Mouse (Mus musculus) thymus, postnatal 25 days (tissue): ENCODE results near the gene Isy1.

Source experiments
- DNase-seq: peaks from one replicate; pipeline ENCODE4 v3.0.0; 2022

Isy1 gene

DNA sequence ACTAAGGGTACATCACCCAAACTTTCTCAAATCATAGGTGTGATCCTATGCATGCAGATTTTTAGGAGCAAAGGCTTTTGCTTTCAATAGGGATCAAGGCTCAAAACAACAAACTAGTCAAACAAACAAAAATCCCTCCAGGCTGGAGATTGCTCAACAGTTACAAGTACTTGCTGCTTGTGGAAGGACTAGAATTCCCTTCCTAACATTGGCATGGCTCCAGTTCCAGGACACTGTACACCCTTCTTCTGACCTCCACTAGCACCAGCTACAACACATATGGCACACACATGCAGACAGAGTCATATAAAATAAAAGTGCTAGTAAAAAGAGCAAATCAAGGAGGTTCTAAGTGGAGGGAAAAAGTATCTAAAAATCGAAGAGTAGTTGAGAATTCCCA is 8.2 kb upstream of the Isy1 start:
- DNase-seq = no peak

- no peak for DNase-seq
Observed at GRCm38 (mm10) chr6:87845031-87845695, 6.6 kb upstream of the Isy1 start.

GRCm38 (mm10) chr6:87842254-87842653 is 3.7 kb upstream of the Isy1 start:
- peak; percentile 30 for DNase-seq

DNA sequence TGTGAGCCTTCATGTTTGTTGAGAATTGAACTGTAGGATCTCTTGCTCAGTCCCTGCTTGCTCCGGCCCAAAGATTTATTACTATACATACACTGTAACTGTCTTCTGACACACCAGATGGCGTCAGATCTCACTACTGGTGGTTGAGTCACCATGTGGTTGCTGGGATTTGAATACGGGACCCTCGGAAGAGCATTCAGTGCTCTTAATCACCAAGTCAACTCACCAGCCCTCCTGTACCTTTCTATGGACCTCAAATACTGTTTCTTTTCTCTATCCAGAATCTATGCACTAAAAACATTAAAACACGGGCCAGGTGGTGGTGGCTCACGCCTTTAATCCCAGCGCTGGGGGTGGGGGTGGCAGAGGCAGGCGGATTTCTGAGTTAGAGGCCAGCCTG is 3.0 kb upstream of the Isy1 start:
- no peak for DNase-seq

DNA sequence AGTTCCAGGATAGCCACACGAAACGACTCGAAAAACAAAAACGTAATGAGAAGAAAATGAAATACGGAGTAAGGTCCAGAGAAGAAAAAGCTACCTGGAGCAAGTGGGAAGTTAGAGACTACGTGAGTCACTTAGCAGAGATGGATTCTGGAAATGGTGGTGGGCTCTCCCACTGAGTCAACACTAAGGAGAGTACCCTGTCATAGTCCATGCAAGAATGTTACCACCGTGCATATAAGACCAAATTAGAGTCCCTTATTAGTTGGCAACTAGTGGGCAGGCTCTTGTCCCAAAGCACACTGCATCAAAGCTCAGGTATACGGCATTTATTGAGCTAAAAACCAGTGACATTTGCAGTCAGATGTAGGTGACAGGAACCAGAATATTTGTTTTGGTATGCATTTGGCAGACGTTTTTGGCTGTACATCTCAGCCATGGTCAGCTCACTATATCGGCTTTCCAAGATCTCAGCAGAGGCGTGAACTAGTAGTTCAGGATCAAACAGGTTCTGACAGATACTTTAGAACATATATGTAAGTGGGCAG is 1.3 kb upstream of the Isy1 start:
- DNase-seq = no peak

DNA sequence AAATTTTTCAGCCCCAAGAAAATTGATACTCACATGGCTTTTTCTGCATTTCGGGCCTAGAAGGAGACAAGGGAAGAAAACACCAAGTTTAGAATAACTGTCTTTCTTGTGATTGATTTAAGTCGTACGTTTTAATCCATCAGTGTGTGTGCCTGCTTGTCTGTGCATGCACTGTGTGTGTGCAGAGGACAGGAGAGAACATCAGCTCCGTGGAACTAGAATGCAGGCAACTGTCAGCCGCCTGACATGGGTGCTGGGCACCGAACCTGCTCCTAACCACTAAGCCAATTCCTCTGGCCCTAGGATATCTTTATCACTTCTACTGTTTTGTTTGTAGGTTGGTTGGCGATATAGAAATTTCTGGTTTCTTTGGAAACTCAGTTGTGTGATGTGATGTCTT is 2.9 kb downstream of the Isy1 start, which contains the start of gene Gm45140:
TSS of gene Gm45140 (minus strand) at position 101 of the 400 bp plus-strand sequence.
- no peak for DNase-seq

GRCm38 (mm10) chr6:87820366-87820765 is 18.2 kb downstream of the Isy1 start:
- DNase-seq = no peak

DNA sequence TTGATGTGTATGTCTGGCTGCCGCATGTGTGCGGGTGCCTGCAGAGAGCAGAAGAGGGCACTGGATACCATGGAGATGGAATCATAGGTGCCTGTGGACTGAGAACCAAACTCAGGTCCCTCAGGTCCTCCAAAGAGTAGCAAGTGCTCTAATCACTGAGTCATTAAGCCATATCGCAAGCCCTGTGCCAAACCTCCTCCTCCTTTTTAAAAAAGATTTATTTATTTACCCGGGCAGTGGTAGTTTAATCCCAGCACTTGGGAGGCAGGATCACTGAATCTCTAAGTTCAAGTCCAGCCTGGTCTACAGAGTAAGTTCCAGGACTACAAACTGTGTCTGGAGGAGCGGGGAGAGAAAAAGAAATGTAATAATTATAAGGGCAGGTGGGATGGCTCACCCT is 24.1 kb downstream of the Isy1 start:
- DNase-seq = no peak

DNA sequence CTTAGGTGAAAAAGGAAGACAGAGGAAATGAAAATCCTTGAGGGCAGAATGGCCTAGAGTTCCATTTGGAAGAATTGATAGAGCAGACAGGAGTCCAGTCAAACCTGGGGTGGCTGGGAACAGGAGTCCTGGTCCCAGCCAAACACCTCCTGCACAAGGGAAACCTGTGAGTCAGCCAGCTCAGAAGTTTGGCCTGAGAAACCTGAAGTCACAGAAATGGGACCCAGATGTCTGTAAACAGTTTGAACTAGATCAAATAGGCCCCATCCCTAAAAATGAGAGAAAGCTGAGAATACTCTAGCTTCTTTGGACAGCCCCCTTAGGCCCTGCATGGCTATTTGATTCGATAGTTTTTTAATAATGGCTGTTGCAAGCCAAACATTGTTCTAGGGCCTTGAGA is 25.9 kb downstream of the Isy1 start:
- DNase-seq = no peak

DNA sequence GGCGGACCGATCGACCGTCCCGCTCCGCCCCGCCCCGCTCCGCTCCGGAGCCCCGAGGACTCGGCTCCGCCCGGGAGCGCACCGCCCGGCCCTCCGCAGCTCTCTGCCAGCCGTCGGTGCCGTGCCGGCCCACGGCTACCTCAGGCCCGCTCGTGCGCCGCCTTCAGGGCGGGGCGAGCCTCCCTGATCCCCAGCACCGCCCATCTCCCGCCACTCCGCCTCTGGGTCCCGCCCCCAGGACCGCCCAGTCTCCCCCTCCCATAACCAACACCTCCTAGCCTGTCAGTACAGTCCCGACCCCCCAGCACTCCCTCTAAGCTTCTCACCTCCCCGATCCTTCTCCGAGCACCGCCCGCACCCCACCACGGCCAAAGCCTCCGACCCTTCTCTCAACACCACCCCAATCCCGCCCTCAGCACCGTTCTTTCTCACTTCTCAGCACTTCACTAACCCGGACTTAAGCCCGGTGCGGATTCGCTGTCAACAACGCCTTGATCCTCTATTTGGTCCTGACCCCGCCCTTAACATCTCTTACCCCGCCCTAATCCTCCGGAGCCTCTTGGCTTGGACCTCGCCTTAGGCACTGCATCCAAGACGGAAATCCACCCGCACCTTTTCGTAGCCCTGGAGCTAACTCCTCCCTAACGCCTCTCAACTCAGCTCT is 26.8 kb downstream of the Isy1 start, which contains the start of gene Rab43:
TSS of gene Rab43 (minus strand) at position 490 of the 664 bp plus-strand sequence.
- peak; percentile 95 for DNase-seq

GRCm38 (mm10) chr6:87810713-87811669 is 27.6 kb downstream of the Isy1 start:
- DNase-seq = peak; percentile 60

DNA sequence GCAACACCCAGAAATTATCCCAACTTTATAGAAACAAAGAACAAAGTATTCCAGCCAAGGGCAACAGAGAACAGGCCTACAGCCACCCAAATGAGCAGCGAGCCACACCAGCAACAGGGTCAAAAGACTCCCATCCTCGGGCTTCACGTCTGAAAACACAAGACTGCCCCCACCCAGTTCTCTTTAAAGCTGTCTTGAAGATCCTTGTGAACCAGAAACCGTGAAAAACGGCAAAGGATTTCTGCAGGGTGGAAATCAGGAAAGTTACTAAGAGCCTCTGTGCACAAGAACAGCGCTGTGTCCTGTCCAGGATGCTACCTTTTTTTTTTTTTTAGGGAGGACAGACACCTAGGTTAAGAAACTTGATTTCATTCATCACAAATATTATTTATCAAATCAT is 28.3 kb downstream of the Isy1 start:
- no peak for DNase-seq

DNA sequence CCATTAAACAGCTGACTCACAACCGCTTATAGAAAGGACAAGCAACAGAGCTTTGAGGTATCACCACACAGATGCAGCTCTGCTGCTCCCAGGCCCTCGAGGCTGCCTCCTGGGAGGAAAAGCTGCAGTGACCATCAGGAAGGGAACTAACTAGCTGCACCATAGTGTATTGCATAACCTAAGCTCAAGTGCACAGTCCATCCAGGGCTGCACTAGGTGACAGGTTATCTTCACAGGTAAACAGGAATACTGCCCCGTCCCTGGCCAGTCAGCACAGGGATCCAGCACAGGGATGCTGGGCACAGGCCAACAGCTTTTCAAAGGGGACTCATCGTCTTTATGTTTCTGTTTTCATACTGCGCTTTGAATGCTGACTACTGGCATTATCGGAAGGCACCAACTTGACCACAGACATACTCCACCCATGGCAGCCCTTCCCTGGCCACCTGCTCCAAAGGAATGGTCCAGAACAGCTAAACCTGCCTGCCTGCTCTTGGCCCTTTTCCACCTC is 28.9 kb downstream of the Isy1 start:
- no peak for DNase-seq

DNA sequence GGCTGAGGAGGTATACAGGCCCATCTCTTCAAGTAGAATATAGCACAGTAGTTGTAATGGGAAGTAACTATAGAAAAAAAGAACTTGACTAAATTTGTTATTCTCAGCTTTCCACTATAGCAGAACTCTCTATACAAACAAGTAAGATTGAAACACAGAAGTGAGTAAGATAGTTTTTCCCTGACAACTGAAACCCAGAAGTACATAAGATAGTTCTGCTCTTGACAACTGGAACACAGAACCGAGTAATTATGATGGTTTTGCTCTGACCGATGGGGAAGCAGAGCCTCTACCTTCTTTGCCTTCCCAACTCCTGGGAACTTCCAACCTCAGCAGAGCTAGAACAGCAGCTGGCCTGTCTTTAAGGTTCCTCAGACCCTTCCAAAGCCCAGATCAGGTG is 29.5 kb downstream of the Isy1 start:
- DNase-seq = no peak

- DNase-seq = no peak
Observed at GRCm38 (mm10) chr6:87808521-87808920, 30.1 kb downstream of the Isy1 start.

GRCm38 (mm10) chr6:87807735-87808440 is 30.7 kb downstream of the Isy1 start:
- no peak for DNase-seq

DNA sequence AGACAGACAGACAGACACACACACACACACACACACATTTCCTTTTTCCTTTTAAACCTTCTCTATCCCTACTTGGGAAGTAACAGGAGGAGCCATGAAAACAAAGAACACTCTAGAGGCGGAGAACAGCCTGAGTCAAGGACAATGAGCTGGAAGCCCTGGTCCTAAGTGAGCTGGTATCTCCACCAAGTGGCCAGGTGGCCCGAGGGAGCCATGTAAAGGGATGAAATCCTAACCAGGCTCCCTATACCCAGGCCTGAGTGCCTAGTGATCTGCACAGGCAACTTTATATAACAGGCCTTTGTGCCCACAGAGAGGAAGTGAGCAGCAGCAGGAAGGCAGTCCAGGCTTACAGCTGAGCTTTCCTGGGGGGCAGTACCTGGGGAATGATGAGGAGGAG is 31.7 kb downstream of the Isy1 start:
- no peak for DNase-seq

DNA sequence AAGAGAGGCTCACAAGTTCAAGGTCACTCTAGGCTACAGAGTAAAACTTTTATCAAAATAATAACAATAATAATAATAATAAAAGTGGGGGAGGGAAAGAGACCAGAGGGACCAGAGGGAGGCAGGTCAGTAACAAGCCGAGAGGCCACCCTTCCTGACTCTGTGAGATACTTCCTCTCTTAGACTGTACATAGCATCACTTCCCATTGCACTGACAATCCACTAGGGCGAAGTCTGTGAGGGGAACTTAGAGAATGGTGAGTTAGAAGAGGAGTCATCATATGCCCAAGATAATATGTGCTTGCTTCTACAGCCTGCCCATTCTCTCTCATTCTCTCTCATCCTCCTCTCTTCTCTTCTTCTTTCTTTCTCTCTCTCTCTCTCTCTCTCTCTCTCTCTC is 32.6 kb downstream of the Isy1 start:
- DNase-seq = no peak

GRCm38 (mm10) chr6:87805448-87805847 is 33.1 kb downstream of the Isy1 start:
- no peak for DNase-seq

- no peak for DNase-seq
Observed at GRCm38 (mm10) chr6:87804886-87805285, 33.7 kb downstream of the Isy1 start.

- no peak for DNase-seq
Observed at GRCm38 (mm10) chr6:87804036-87804435, 34.6 kb downstream of the Isy1 start.

- no peak for DNase-seq
Observed at GRCm38 (mm10) chr6:87802462-87802861, 36.1 kb downstream of the Isy1 start.
